Mouse (Mus musculus) cerebellum, adult 2 months (tissue): ENCODE measurements around the gene Nynrin. TPM values are rescaled to one million over a fixed set of nuclear protein-coding genes. Genes with fewer than 3 reads are reported as not detected.

ENCODE experiments used
- DNase-seq, 2 experiments: peaks; one replicate each; pipeline ENCODE4 v3.0.0; 2021
- H3K27ac ChIP-seq: fragments of 200-500 bp; 2 replicates; pipeline ENCODE4 v1.5.1; 2012; ENCODE audit warnings: low read length, control low read depth, inconsistent platforms; ENCODE audit not compliant: insufficient read depth
- H3K27me3 ChIP-seq: fragments of 200-500 bp; 2 replicates; pipeline ENCODE4 v1.6.1; 2012; ENCODE audit warnings: inconsistent platforms, mild to moderate bottlenecking, low read length, moderate library complexity; ENCODE audit not compliant: control insufficient read depth, insufficient read depth
- H3K4me1 ChIP-seq: fragments of 200-500 bp; 2 replicates; pipeline ENCODE4 v1.6.1; 2011; ENCODE audit warnings: low read length; ENCODE audit not compliant: control insufficient read depth, insufficient read depth
- H3K4me3 ChIP-seq: fragments of 200-500 bp; replicated peaks from 2 replicates; pipeline ENCODE3; 2011; ENCODE audit warnings: mild to moderate bottlenecking, low read depth, low read length, control low read depth; ENCODE audit not compliant: insufficient read depth
- CTCF ChIP-seq: fragments of 200-500 bp; IDR thresholded peaks from 2 replicates; pipeline ENCODE4 v1.5.1; 2011; ENCODE audit warnings: low read depth, mild to moderate bottlenecking, control low read depth, low read length, moderate library complexity, borderline replicate concordance; ENCODE audit not compliant: insufficient read depth
- POLR2A ChIP-seq: fragments of 200-500 bp; IDR thresholded peaks from 2 replicates; pipeline ENCODE4 v1.6.1; 2011; ENCODE audit warnings: low read length, control low read depth, borderline replicate concordance; ENCODE audit not compliant: insufficient read depth
- WGBS: fragments of 180-500 bp; shearing (Covaris S2); methylation state at CpG from one replicate; pipeline ENCODE4 v1.1.7; 2018; 5-methylcytosine and 5-hydroxymethylcytosine counted together
- polyA plus RNA-seq: library from polyadenylated mRNA; depleted of rRNA; stranded (reverse); fragments of >200 nt; gene quantifications from 2 replicates; pipeline ENCODE4 v1.2.3, GENCODE M21; 2012

Nynrin gene
- polyA plus RNA-seq, 1 experiment: 4.8 TPM

GRCm38 (mm10) chr14:55830331-55830730, 23.5 kb upstream of the Nynrin start:
- TF ChIP-seq CTCF: no peak
- no peak for TF ChIP-seq POLR2A
- WGBS: 92% methylated on average over 4 of the region's 4 CpGs
- Histone ChIP-seq H3K27ac (no peak overlapping the region), H3K4me3 (no peak overlapping the region), H3K4me1 (no peaks in the 10 kb centered on the region), H3K27me3 (peaks cover 3% of the 10 kb centered on the region; the same call in 1 of the 2 replicates)
- DNase-seq: no peak

DNA sequence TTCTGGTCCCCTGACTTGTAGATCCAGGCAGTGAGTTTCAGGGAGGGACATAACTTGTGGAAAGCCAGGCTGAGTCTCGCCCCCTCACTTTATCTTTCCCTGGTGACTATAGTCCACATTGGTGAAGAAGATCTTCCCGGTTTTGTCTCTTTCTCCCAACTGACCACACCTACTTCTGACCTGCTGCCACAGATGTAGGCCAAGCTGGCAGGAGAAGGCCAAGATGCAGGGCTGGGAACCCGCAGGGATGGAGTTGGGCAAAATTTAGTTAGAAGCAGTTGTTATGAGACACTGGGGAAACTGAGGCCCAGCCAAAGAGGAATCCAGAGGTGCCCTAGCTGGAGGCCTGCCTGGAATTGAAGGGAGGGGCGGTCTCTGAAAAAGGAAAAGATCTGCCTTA, 20.7 kb upstream of the Nynrin start:
- no peaks in the 10 kb centered on the region for H3K4me1 ChIP-seq
- DNase-seq: no peak
- no peak for TF ChIP-seq POLR2A
- TF ChIP-seq CTCF: no peak
- no peaks in the 10 kb centered on the region for H3K27me3 ChIP-seq
- WGBS: 79% methylated on average over 4 of the region's 4 CpGs
- H3K27ac ChIP-seq: no peak overlapping the region
- no peak overlapping the region for H3K4me3 ChIP-seq

DNA sequence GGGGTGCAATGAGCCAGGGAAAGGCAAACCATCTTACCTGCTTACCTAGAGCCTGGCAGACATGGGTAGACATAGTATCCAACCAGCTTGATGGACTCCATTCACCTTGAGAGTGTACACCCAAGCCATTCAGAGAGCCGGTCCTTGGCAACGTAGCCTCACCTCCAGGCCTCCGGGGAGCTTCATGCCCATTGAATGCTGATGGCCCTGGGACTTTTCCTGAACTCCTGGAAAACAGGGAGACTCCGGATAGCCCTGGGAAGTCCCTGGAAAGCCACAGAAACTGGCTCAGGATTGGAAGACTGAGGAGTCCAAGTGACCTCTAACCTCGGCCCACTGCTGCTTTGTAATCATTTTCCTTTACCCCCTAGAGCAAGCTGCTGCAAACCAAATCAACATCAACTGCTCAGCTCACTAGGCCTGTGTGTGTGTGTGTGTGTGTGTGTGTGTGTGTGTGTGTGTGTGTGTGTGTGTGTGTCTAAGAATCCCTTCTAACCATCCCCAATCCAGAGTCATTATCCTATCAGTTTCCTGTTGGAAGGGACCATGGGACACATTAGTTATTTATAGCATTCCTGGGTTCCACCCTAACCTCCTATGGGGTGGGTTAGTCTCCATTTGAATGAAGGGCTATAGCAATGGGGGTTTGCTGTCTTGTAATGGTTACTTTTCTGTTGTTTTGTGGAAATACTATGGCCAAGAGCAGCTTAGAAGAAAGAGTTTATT, 18.8 kb upstream of the Nynrin start:
- TF ChIP-seq CTCF (no peak), POLR2A (no peak)
- H3K27me3 ChIP-seq: no peaks in the 10 kb centered on the region
- no peak overlapping the region for H3K27ac ChIP-seq
- 65% methylated on average over 5 of the region's 5 CpGs for WGBS
- H3K4me1 ChIP-seq: no peaks in the 10 kb centered on the region
- no peak for DNase-seq
- no peak overlapping the region for H3K4me3 ChIP-seq

DNA sequence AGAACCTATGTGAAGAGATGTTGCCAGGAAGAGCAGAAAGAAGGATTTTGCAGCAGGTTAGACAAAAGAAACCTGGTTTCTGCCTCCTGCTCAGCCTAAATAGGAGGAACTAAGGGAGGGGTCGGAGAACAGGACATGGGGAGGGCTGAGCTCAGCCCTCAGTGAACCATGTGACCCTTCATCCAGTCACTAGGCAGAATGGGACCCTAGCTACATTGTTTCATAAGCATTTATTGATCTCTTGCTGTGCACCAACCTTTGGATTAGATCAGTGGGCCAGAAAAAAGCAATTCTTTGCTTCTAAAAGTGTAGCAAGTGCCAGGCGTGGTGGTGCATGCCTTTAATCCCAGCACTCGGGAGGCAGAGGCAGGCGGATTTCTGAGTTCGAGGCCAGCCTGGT, 15.5 kb upstream of the Nynrin start:
- H3K4me3 ChIP-seq: no peak overlapping the region
- 92% methylated on average over 5 of the region's 5 CpGs for WGBS
- no peak for TF ChIP-seq POLR2A
- TF ChIP-seq CTCF: no peak
- no peaks in the 10 kb centered on the region for H3K4me1 ChIP-seq
- H3K27ac ChIP-seq: no peak overlapping the region
- no peaks in the 10 kb centered on the region for H3K27me3 ChIP-seq
- no peak for DNase-seq

DNA sequence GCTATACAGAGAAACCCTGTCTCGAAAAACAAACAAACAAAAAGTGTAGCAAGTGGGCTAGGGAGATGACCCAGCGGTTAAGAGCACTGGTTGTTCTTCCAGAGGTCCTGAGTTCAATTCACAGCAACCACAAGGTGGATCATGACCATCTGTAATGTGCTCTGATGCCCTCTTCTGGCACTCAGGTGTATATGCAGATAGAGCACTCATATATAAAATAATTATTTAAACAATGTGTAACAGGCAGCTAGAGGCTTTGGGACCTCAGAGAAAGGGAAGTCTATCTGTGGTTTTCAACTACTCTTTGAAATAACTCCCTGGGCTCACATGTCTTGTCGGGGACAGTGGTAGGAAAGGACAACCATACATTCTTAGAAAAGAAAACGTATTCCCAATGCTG, 15.1 kb upstream of the Nynrin start:
- 87% methylated on average over 4 of the region's 4 CpGs for WGBS
- no peak for TF ChIP-seq CTCF
- no peak overlapping the region for H3K4me3 ChIP-seq
- no peaks in the 10 kb centered on the region for H3K27me3 ChIP-seq
- no peaks in the 10 kb centered on the region for H3K4me1 ChIP-seq
- H3K27ac ChIP-seq: no peak overlapping the region
- no peak for DNase-seq

DNA sequence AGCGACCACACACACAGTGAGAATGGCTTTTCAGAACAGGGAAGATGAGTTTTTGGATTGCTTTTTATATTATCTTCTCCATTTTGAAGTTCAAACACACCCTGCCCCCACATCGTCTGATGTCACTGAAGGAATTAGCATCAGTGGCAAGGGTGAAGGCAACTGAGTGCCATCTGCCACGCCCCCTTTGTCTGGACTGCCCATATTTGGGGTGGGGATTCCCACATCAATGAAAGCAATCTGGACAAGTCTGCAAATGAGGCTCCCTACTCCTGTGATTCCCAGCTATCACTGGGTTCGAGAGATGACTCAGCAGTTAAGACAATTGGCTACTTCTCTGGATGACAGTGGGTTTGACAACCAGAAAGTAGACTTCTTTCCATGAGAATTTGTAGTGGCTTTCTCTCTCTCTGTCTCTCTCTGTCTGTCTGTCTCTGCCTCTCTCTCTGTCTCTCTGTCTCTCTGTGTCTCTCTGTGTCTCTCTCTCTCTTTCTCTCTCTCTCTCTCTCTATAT, 12.9 kb upstream of the Nynrin start:
- TF ChIP-seq CTCF (no peak), POLR2A (no peak)
- no peaks in the 10 kb centered on the region for H3K27me3 ChIP-seq
- no peak for DNase-seq
- no peak overlapping the region for H3K4me3 ChIP-seq
- 57% methylated on average over 4 of the region's 4 CpGs for WGBS
- H3K4me1 ChIP-seq: no peaks in the 10 kb centered on the region
- H3K27ac ChIP-seq: no peak overlapping the region

- no peak overlapping the region for H3K4me3 ChIP-seq
- 84% methylated on average over 4 of the region's 4 CpGs for WGBS
- H3K27ac ChIP-seq: no peak overlapping the region
- no peaks in the 10 kb centered on the region for H3K4me1 ChIP-seq
- DNase-seq: no peak
- TF ChIP-seq CTCF (no peak), POLR2A (no peak)
- no peaks in the 10 kb centered on the region for H3K27me3 ChIP-seq
Measured at GRCm38 (mm10) chr14:55842794-55843193, 11.0 kb upstream of the Nynrin start.

DNA sequence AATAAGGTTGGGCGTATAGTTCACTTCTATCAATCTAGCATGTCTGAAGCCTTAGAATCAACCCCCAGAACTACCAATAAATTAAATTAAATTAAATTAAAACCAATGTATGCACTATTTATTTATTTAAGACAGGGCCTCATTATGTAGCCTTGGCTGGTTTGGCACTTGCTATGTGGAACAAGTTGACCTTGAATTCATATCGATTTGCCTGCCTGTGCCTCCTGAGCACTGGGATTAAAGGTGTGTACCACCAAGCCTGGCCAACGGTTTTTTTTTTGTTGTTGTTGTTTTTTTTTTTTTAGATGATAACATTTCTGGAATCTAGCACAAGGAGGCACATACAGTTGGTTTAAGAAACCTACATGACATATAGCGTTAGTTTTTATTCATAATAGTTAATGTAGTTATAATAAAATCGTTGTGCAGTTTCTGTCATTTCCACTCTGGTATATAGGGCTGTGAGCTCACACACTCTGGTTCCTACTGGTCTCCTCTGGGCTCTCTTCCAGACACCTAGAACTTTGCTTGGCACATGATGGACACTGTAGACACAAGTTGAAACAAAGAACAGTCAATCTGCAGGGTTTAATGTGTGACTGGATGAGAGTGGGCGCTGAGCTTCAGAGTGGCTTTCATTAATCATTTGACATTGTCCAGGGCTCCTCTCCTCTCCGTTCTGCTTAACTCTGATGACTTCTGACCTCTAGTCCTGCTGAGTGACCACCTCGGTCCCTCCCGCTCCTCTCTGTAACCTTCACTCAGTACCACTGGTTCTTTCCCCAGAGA, 8.1 kb upstream of the Nynrin start:
- H3K27ac ChIP-seq: no peak overlapping the region
- no peaks in the 10 kb centered on the region for H3K4me1 ChIP-seq
- DNase-seq: no peak
- TF ChIP-seq POLR2A: no peak
- no peak for TF ChIP-seq CTCF
- H3K4me3 ChIP-seq: no peak overlapping the region
- H3K27me3 ChIP-seq: no peaks in the 10 kb centered on the region
- 78% methylated on average over 9 of the region's 9 CpGs for WGBS
